Mouse (Mus musculus) stomach, postnatal 0 days (tissue): ENCODE measurements at regions not wholly inside any gene's neighbourhood (a gene's known extent, or its start where the extent isn't known, plus 50 kb on each side); places are given as distances from the start of the nearest gene placed in this dataset.

ENCODE experiments used
- CTCF ChIP-seq: IDR thresholded peaks from 2 replicates; pipeline ENCODE4 v1.5.1; 2016; ENCODE audit warnings: antibody characterized with exemption, low read depth, mild to moderate bottlenecking, moderate library complexity
- EP300 ChIP-seq: optimal IDR thresholded peaks from 2 replicates; pipeline ENCODE3; 2016; ENCODE audit warnings: antibody characterized with exemption

GRCm38 (mm10) chr8:50160326-50160725 lies 1316.6 kb upstream of the Tenm3 start:
- TF ChIP-seq CTCF (no peak), EP300 (no peak)
